Mouse (Mus musculus) C2C12 (cell line): ENCODE results near the gene Cfap46. TPM values are rescaled to one million over a fixed set of nuclear protein-coding genes. Genes with fewer than 3 reads are reported as not detected.

ENCODE experiments used
- H3K27me3 ChIP-seq: one replicate; pipeline ENCODE4 v1.6.1; 2011; ENCODE audit not compliant: control insufficient read depth, insufficient read depth, insufficient read length
- H3K36me3 ChIP-seq: one replicate; pipeline ENCODE4 v1.6.1; 2011; ENCODE audit not compliant: control insufficient read depth, insufficient read depth
- H3K4me3 ChIP-seq: one replicate; pipeline ENCODE4 v1.5.1; 2011; ENCODE audit warnings: mild to moderate bottlenecking, control low read depth; ENCODE audit not compliant: poor library complexity, insufficient read depth, severe bottlenecking
- H3K79me2 ChIP-seq: one replicate; pipeline ENCODE4 v1.6.1; 2011; ENCODE audit not compliant: control insufficient read depth, insufficient read depth
- H3K79me3 ChIP-seq: one replicate; pipeline ENCODE4 v1.6.1; 2011; ENCODE audit warnings: low read depth, control low read depth
- H3ac ChIP-seq: one replicate; pipeline ENCODE3; 2011; ENCODE audit warnings: low read depth; ENCODE audit not compliant: control insufficient read depth, insufficient read length
- CEBPB ChIP-seq: IDR thresholded peaks from one replicate; pipeline ENCODE4 v1.6.1; 2011; ENCODE audit warnings: low read depth, mild to moderate bottlenecking, control low read depth, moderate library complexity
- CTCF ChIP-seq: IDR thresholded peaks from one replicate; pipeline ENCODE4 v1.5.1; 2011; ENCODE audit not compliant: control insufficient read depth, insufficient read depth, insufficient read length
- FOSL1 ChIP-seq: IDR thresholded peaks from one replicate; pipeline ENCODE4 v1.8.0; 2011; ENCODE audit warnings: mild to moderate bottlenecking, low read length; ENCODE audit not compliant: poor library complexity, insufficient read depth, severe bottlenecking
- MAX ChIP-seq: IDR thresholded peaks from one replicate; pipeline ENCODE4 v1.6.1; 2011; ENCODE audit warnings: mild to moderate bottlenecking, control low read depth
- MYOD1 ChIP-seq: IDR thresholded peaks from one replicate; pipeline ENCODE4 v1.6.1; 2011; ENCODE audit warnings: low read depth; ENCODE audit not compliant: control insufficient read depth, insufficient read length
- MYOG ChIP-seq: IDR thresholded peaks from one replicate; pipeline ENCODE4 v1.6.1; 2011; ENCODE audit not compliant: control insufficient read depth, insufficient read length; ENCODE audit errors: extremely low read depth
- USF1 ChIP-seq: IDR thresholded peaks from one replicate; pipeline ENCODE4 v1.6.1; 2011; ENCODE audit warnings: low read depth, mild to moderate bottlenecking, control low read depth, moderate library complexity
- polyA plus RNA-seq: library from polyadenylated mRNA; unstranded; fragments of >200 nt; fragmentation: generic; extraction: Trizol; gene quantifications from one replicate; pipeline ENCODE4 v1.2.1, GENCODE M21; 2012; ENCODE audit warnings: missing spikeins

The Cfap46 gene
- polyA plus RNA-seq, 1 experiment, result 0.15 TPM

- Histone ChIP-seq H3K79me2 (no peaks in the 10 kb centered on the region), H3ac (no peak overlapping the region), H3K27me3 (peaks cover 93% of the 10 kb centered on the region), H3K4me3 (no peak overlapping the region), H3K36me3 (no peaks in the 10 kb centered on the region), H3K79me3 (no peaks in the 10 kb centered on the region)
- TF ChIP-seq MYOG (no peak), CTCF (peak; percentile 69)
These were observed 67.5 kb downstream of the Cfap46 start for GRCm38 (mm10) chr7:139615767-139616766.

GRCm38 (mm10) chr7:139610328-139610727 lies 73.3 kb downstream of the Cfap46 start:
- Histone ChIP-seq H3K36me3 (no peaks in the 10 kb centered on the region), H3K79me3 (no peaks in the 10 kb centered on the region), H3K79me2 (no peaks in the 10 kb centered on the region), H3K4me3 (no peak overlapping the region), H3ac (no peak overlapping the region), H3K27me3 (peaks cover 83% of the 10 kb centered on the region)
- no peak for TF ChIP-seq MYOG
- no peak for TF ChIP-seq MAX
- TF ChIP-seq FOSL1, result no peak
- TF ChIP-seq MYOD1, result no peak
- no peak for TF ChIP-seq CTCF
- no peak for TF ChIP-seq CEBPB
- TF ChIP-seq USF1, result no peak

DNA sequence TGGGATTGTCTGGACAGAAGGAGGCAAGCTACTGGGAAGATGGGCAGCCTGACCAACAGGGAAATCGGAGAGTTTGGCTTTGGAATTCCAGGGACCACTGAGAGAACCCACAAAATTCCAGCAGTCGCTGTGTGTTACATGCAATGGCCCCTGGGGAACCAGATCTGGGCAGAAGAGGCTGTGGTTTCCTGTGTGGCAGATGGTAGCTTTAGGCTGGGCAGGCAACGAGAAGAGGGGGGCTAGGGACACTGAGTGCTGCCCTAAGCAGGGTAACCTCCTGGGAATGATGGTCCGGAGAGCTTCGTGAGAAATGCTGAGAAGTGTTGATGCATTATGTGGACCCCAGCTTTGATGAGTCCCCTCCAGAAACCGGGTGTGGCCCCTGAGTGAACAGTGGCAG lies 87.8 kb downstream of the Cfap46 start:
- H3K79me2 ChIP-seq, result no peaks in the 10 kb centered on the region
- peak; percentile 17 for TF ChIP-seq MYOD1
- no peak for TF ChIP-seq USF1

GRCm38 (mm10) chr7:139595311-139595710 lies 88.3 kb downstream of the Cfap46 start:
- Histone ChIP-seq H3K79me3 (no peaks in the 10 kb centered on the region), H3K36me3 (no peaks in the 10 kb centered on the region), H3ac (no peak overlapping the region), H3K4me3 (no peak overlapping the region), H3K79me2 (no peaks in the 10 kb centered on the region), H3K27me3 (peaks cover 9% of the 10 kb centered on the region)
- TF ChIP-seq MYOG, result no peak
- TF ChIP-seq CEBPB, result no peak
- no peak for TF ChIP-seq MYOD1
- no peak for TF ChIP-seq MAX
- no peak for TF ChIP-seq CTCF

More for the DNA sequence above, 87.8 kb downstream of the Cfap46 start:
- H3K36me3 ChIP-seq, result no peaks in the 10 kb centered on the region
- H3K79me3 ChIP-seq, result no peaks in the 10 kb centered on the region
- no peak overlapping the region for H3K4me3 ChIP-seq
- no peak overlapping the region for H3ac ChIP-seq
- peaks cover 12% of the 10 kb centered on the region for H3K27me3 ChIP-seq

GRCm38 (mm10) chr7:139591311-139591710 lies 92.3 kb downstream of the Cfap46 start:
- no peaks in the 10 kb centered on the region for H3K79me3 ChIP-seq
- H3K36me3 ChIP-seq, result no peaks in the 10 kb centered on the region
- H3K4me3 ChIP-seq, result no peak overlapping the region
- TF ChIP-seq MAX (no peak), MYOG (no peak), CTCF (no peak), MYOD1 (no peak), USF1 (no peak), CEBPB (no peak), FOSL1 (no peak)
- peaks cover 16% of the 10 kb centered on the region for H3K27me3 ChIP-seq
- H3K79me2 ChIP-seq, result no peaks in the 10 kb centered on the region
- H3ac ChIP-seq, result no peak overlapping the region

DNA sequence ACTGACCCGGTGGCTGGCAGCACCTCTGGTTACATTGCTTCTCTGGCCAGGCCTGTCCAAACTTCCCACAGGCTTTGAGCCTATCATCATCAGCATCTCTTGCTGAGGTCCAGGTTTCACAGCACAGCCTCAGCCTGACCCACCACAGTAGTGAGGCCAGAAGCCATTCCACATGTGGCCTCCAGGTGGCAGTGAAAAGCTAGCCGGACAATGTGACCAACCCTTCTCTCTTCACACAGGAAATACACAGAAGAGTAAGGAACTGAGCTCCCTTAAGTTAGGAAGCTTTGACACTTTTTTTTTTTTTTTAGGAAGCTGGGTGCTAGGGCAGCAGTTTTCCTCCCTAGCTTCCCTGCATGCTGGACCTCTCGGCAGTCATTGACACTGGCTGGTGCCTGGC lies 93.3 kb downstream of the Cfap46 start:
- no peaks in the 10 kb centered on the region for H3K79me3 ChIP-seq
- peak; percentile 47 for TF ChIP-seq CTCF
- TF ChIP-seq MYOD1, result no peak
- peaks cover 21% of the 10 kb centered on the region for H3K27me3 ChIP-seq
- no peaks in the 10 kb centered on the region for H3K79me2 ChIP-seq
- H3K4me3 ChIP-seq, result no peak overlapping the region
- no peaks in the 10 kb centered on the region for H3K36me3 ChIP-seq
- H3ac ChIP-seq, result no peak overlapping the region
